8 mouse cellular contexts compared by ENCODE assay signal in the genomic region with DNA sequence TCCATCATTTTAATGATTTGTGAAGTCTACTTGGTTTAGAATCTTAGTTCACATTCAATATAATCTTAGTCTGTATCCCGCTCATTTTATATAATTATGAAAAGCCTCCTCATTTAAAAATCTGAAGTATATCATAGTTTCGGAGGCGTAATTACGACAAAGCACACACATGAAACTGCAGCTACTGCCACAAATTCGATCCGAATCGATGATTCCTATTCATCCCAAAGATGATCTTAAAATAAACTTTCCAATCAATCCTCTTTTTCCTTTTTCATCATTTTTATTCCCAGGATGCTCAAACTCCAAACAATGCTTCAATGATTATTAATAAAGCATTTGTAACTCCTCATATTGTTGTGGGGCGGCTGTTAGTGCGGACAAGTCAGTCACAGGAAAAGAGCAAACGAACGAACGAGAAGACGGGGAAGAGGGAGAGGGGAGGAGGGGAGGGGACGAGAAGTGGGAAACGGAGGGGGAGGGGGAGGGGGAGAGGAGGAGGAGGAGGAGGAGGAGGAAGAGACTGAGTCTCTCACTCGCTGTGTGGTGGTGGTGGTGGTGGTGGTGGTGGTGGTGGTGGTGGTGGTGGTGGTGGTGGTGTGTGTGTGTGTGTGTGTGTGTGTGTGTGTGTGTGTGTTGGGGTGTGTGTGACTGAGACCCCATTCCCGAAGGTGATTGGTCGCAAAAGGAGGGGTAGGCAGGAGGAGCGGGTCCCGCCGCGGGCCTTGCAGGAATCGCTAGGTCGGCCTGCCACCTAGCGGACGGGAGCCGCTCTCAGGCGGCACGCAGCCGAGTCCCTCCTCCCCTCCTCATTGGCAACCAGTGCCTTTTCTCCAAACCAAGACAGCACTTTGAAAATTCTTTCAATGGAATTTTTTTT. TPM values are rescaled to one million over a fixed set of nuclear protein-coding genes. Genes with fewer than 3 reads are reported as not detected.
DNase-seq lines count a peak whose midpoint lies in the region; ATAC-seq and TF ChIP-seq lines count a peak whose summit lies in the region.

No protein-coding gene starts in this region.

- WGBS in forebrain, embryonic 16.5 days, result under 1% methylated on average over 25 of the region's 30 CpGs
- whole genome bisulfite sequencing in lung, adult 2 months, result 3% methylated on average over 30 of the region's 30 CpGs

- peak overlapping the region; percentile 59 for H3K4me2 ChIP-seq in forebrain, embryonic 16.5 days (ENCODE audit: low read length)

- H3K4me3 ChIP-seq in forebrain, embryonic 16.5 days (replicated peaks; ENCODE audit: low read length), result peak overlapping the region; percentile 74
- peak overlapping the region; percentile 91 for H3K4me3 ChIP-seq in layer of hippocampus, adult 2 months
- peak overlapping the region; percentile 49 for H3K4me3 ChIP-seq in lung, adult 2 months (replicated peaks; ENCODE audit: extremely low read depth, low read depth, low read length)

- intact Hi-C loops in heart, postnatal 25 days (cut with DNase I), result loop anchor here (5.0 to 10.0 kb wide), 6 partner anchors 39 to 1156 kb away; a partner anchor contains a TSS

- H3K4me1 ChIP-seq in forebrain, embryonic 16.5 days (replicated peaks; ENCODE audit: control insufficient read depth, insufficient read depth, low read length), result peaks cover 9% of the 10 kb centered on the region
- H3K4me1 ChIP-seq in lung, adult 2 months (ENCODE audit: control insufficient read depth, insufficient read depth, low read length), result no peaks in the 10 kb centered on the region

- H3K27ac ChIP-seq in forebrain, embryonic 16.5 days (ENCODE audit: low read length), result peak overlapping the region; percentile 97
- peak overlapping the region; percentile 100 for H3K27ac ChIP-seq in layer of hippocampus, adult 2 months

- H3K27me3 ChIP-seq in forebrain, embryonic 16.5 days (replicated peaks; ENCODE audit: control insufficient read depth, insufficient read depth, low read length), result no peaks in the 10 kb centered on the region

- peak; percentile 92 for DNase-seq in ES-CJ7 (ENCODE audit: low read depth, low spot score)
- peak; percentile 92 for DNase-seq in cerebellum, adult 11 months
- DNase-seq in heart, postnatal 25 days (ENCODE audit: low spot score), result peak; percentile 73
- peak; percentile 95 for DNase-seq in layer of hippocampus, adult 2 months (ENCODE audit: low spot score in 2 of 2)
- peak; percentile 70 for DNase-seq in lung, adult 2 months
- peak; percentile 62 for DNase-seq in ovary, postnatal 10 days (ENCODE audit: low spot score)
- peak; percentile 64 for DNase-seq in urinary bladder, postnatal 10 days (ENCODE audit: low spot score)

- TF ChIP-seq CTCF in layer of hippocampus, adult 2 months (conservative IDR thresholded peaks at IDR 0.05), result peak; percentile 84
- peak; percentile 69 for TF ChIP-seq CTCF in lung, adult 2 months (IDR thresholded peaks at IDR 0.05; ENCODE audit: insufficient read depth, low read length)

- peak; percentile 61 for ATAC-seq in forebrain, embryonic 16.5 days

- no peak for TF ChIP-seq POLR2A in lung, adult 2 months (IDR thresholded peaks at IDR 0.05; ENCODE audit: borderline replicate concordance, extremely low read depth, low read depth, low read length)

- no peaks in the 10 kb centered on the region for H3K9me3 ChIP-seq in forebrain, embryonic 16.5 days (ENCODE audit: control insufficient read depth, low read length)

- peak overlapping the region; percentile 85 for H3K9ac ChIP-seq in forebrain, embryonic 16.5 days (replicated peaks; ENCODE audit: low read depth, low read length)

- H3K36me3 ChIP-seq in forebrain, embryonic 16.5 days (ENCODE audit: control insufficient read depth, insufficient read depth), result no peaks in the 10 kb centered on the region

RNA-seq across cellular contexts. Expression of a gene that starts 1.7 kb away (rescaled TPM):
- polyA plus RNA-seq in forebrain, embryonic 16.5 days (2015; fragmentation: Nextera tagmentation; extraction: Ambion mirVana), result 70.2 and 71.1 TPM in 2 replicates
- 1 to 10 TPM; 2.3 to 2.9 TPM for total RNA-seq in heart, postnatal 25 days (2021)
- 10 to 100 TPM; 89.4 to 98.1 TPM for total RNA-seq in layer of hippocampus, adult 2 months (2021)
- 26.7 and 30.7 TPM in 2 replicates for polyA plus RNA-seq in lung, adult 2 months (2012; rRNA removed)

Comparison
In these comparisons a context has a peak if more than half of its experiments do, and no peak if none do; other contexts are left out.
1. Peak in every context shown above with its lines: DNase-seq, ATAC-seq, H3K4me3 ChIP-seq and H3K27ac ChIP-seq.
2. RNA of a gene that starts 1.7 kb away (total RNA-seq): 89.4 to 98.1 TPM in layer of hippocampus, adult 2 months; 2.3 to 2.9 TPM in heart, postnatal 25 days; every median in the first group is over 10 times any median in the second.